Mouse (Mus musculus) kidney, adult 8-10 months (tissue): ENCODE data around the gene Prkn.

Experiments used
- DNase-seq, 2 experiments: peaks; one replicate each; pipeline ENCODE4 v3.0.0; 2022

Gene Prkn

DNA sequence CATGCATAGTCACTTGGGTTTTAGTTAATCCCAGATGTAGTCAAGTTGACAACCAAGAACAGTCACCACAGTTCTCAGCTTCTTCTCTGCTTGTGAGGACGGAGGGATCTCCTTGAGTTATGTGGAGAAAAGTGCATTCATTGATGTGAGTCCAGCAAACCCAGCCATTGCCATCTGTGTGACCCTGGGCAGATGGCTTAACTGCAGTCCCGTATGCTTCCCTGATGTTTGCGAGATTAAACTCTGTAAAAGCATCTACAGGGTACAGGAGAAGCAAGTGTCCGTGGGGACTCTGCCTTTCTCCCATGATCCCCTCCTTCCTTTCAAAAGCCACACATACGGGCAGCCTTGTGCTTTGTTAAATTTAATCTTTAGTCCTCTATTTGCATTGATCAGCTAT, 157.1 kb downstream of the Prkn start:
- no peak for DNase-seq

- peak; percentile 26 to 57 for DNase-seq
These were observed 183.2 kb downstream of the Prkn start for GRCm38 (mm10) chr17:11023371-11023770.

- no peak for DNase-seq
These were observed 189.2 kb downstream of the Prkn start for GRCm38 (mm10) chr17:11029348-11029747.

GRCm38 (mm10) chr17:11030936-11031335, 190.8 kb downstream of the Prkn start:
- no peak for DNase-seq

- no peak for DNase-seq
These were observed 192.2 kb downstream of the Prkn start for GRCm38 (mm10) chr17:11032366-11032765.

- no peak for DNase-seq
These were observed 193.4 kb downstream of the Prkn start for GRCm38 (mm10) chr17:11033594-11033993.

DNA sequence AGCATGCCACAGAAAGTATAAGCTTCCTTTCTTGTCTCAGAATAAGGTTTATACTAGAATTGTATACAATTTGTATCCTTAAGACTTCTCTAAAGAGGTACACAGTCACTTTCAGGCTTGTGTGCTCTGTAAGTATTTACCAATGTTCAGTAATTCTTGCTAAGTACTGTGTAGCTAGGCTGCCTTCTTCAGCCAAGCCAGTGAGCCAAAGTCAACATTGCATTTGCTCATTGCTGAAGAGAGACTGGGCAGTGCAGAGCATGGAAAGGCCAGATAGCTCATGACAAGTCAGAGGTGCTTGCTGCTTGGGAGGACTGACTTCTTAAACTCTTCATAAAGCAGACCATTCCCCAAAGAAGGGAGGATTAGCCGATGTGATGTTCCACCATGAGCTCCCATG, 198.1 kb downstream of the Prkn start:
- no peak for DNase-seq

GRCm38 (mm10) chr17:11058986-11059385, 218.8 kb downstream of the Prkn start:
- DNase-seq, result no peak

GRCm38 (mm10) chr17:11067076-11067703, 227.0 kb downstream of the Prkn start:
- peak; percentile 13 to 30 for DNase-seq

DNA sequence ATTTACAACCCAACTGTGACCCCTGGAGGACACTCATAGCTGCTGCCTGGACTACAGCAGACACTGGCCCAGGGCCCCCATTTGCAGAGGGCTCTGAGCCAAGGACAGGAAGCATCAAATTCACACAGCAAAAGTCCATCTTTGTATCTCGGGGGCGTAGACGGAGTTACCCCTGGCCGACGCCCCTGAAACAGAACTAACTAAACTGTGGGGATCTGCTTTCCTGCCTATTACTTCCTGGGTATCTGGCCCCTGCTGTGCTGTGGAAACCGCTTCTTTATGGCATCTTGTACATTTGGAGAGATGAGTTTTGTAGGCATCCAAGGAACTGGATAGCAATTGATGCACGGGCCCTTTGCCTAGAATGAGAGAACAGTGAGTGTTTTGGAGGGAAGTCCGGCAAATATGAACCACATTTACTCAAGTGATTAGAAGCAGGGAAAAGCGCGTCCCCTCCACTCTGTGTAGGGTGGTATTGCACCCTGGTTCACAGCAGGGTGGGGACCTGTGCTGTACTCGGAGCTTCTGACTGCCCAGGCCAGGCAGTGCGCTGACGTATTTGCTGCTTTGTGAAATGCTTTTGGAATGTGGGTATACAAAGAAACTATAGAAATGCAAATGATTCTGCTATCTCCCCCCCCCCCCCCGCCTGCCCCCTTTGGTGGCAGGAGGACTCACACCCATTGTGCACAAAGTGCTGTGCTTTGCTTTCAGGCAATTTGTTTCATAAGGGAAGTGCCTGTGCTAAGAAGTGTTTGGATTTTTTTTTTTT, 227.7 kb downstream of the Prkn start:
- peak; percentile 21 to 42 for DNase-seq

GRCm38 (mm10) chr17:11070996-11071395, 230.8 kb downstream of the Prkn start:
- no peak for DNase-seq

DNA sequence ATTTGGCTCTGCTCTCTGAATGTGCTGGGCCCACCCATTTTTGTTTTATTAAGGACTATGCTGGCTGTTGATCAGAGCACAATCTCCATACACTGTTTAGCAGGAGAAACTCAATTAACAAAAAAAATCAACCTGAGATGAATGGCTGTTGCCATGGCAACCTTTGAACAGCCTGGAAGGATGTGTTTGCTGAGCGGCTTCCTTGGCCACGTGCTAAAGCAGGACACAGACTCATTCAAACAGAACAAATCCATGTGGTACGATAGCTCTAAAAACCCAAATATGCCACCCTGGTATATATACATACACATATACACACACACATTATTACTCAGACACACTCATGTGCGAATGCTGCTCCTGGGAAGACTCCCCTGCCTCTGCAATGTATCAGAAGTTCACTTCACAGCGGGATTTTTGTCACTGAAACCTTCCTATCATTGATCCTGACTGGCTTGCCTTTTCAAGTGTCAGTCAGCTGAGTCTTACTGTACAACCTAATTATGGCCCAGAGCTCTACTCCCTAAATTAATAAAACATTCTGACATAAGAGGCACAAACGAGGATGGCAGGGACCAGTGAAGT, 236.2 kb downstream of the Prkn start:
- no peak for DNase-seq

- DNase-seq, result no peak
These were observed 246.3 kb downstream of the Prkn start for GRCm38 (mm10) chr17:11086492-11086891.

GRCm38 (mm10) chr17:11087088-11087487, 246.9 kb downstream of the Prkn start:
- no peak for DNase-seq

DNA sequence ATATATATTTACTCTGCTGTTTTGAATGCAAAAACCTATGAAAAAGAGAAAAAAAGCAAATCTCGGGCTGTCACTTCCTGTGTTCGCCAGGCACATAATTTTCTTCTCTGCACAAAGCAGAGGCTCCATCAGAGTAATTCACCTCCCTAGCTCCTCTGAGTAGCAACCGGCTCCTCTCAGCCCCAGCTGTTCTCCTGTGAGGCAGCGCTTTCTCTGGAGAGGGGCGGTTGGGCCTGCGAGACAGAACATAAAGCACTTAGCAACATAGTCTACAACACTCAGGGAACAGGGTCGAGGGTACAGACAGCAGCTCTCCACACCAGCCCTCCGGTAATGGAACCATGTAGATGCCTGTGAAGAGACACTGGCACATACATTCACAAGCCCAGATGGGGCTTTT, 247.6 kb downstream of the Prkn start:
- no peak for DNase-seq

DNA sequence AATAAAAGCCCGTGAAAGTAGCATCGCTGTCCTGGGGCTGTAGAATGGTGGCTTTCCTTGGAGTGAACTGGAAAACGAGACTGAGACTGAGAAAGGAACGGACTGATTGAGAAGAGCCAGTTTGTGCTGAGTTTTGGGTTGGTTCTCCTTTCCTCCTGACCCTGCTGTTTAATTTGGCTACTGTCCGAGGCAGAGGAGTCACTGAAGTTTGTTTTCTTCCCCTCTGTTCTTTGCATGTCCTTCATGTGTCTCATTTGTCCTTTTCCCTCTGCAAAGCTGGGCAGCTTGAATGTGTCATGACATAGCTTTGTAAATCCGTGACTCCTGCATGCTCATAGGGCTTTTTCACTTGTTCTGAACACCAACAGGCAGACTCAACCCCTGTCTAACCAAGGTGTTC, 249.2 kb downstream of the Prkn start:
- no peak for DNase-seq

GRCm38 (mm10) chr17:11092900-11093299, 252.7 kb downstream of the Prkn start:
- peak; percentile 15 to 19 for DNase-seq

DNA sequence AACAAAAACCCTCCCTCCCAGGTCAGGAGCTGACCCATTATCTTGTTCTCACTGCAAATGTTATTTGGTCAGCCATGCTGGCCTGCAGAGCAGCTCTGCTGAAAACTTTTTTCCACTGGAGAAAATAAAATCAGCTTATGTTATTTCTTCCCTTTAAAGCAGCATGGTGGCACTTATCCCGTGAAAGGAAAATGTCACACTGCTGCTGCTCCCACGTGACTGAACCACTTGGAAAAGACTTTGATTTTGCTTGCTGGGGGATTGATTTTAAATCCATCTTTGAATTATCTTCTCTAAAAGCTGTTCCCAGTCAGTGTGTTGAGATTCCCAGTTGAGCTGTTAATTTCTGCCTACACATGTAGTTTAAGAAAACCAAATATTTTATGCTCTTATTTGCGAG, 253.1 kb downstream of the Prkn start:
- DNase-seq, result no peak

GRCm38 (mm10) chr17:11107007-11107406, 266.8 kb downstream of the Prkn start:
- no peak for DNase-seq

GRCm38 (mm10) chr17:11107916-11108315, 267.7 kb downstream of the Prkn start:
- DNase-seq, result no peak

- no peak for DNase-seq
These were observed 277.3 kb downstream of the Prkn start for GRCm38 (mm10) chr17:11117508-11117907.

DNA sequence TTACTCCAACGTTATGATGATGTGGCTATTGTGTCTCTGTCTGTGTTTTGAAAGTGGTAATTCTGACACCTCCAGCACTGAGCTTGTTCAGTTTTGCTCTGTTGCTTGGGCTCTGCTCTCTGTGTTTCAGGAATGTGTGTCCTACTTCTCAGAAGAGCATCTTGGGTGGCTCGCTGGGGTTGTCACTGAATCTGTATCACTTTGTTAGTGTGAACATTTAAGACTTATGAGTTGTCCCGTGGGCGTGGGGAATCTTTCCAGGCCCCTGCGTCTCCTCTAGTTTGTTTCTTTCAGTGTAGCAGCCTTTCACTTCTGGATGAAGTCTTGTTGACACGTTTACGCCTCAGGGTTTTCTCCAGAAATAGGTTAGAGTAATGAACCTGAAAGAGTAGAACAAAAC, 283.9 kb downstream of the Prkn start:
- no peak for DNase-seq

GRCm38 (mm10) chr17:11127217-11127616, 287.0 kb downstream of the Prkn start:
- DNase-seq, result no peak

DNA sequence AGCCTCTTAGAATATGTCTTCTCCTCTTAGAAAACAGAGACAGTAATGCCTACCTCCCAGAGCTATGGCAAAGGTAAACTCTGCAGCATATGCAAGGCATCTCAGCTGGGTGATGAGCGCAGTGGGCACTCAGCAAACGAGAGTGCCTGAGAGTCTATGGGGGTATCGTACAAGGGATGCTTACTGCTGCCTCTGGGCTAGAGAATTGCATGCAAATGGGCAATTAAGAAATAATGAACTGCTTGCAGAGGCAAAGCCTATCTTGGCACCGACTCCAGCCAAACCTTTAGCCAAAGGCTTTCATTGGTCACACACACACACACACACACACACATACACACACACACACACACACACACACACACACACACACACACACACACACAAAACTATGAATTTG, 290.7 kb downstream of the Prkn start:
- no peak for DNase-seq
